Mouse (Mus musculus): ENCODE results near the gene Dnajc6. TPM values are rescaled to one million over a fixed set of nuclear protein-coding genes. Genes with fewer than 3 reads are reported as not detected.

Dnajc6 gene
- polyA plus RNA-seq, 1 experiment from 2014 or later: 0.78 TPM

- Histone ChIP-seq H3K4me2 (ENCODE audit: low read depth, low read length) (no peak overlapping the region), H3K27me3 (ENCODE audit: control insufficient read depth, insufficient read depth, low read depth, low read length) (no peaks in the 10 kb centered on the region), H3K4me1 (replicated peaks; ENCODE audit: control insufficient read depth, insufficient read depth, low read length) (no peaks in the 10 kb centered on the region), H3K4me3 (ENCODE audit: low read length) (no peak overlapping the region), H3K9me3 (ENCODE audit: control insufficient read depth, low read length) (no peaks in the 10 kb centered on the region), H3K36me3 (ENCODE audit: control insufficient read depth, insufficient read depth, low read length) (no peaks in the 10 kb centered on the region), H3K9ac (ENCODE audit: low read length) (no peak overlapping the region), H3K27ac (ENCODE audit: low read length) (no peak overlapping the region)
- 59% methylated on average over 1 of the region's 1 CpGs for WGBS
- no peak for ATAC-seq (ENCODE audit: low read depth)
Measured at GRCm38 (mm10) chr4:101460114-101460513, 36.3 kb upstream of the Dnajc6 start.

GRCm38 (mm10) chr4:101462065-101462464 lies 34.4 kb upstream of the Dnajc6 start:
- WGBS: 59% methylated on average over 2 of the region's 2 CpGs
- H3K9ac ChIP-seq (ENCODE audit: low read length): no peak overlapping the region
- H3K36me3 ChIP-seq (ENCODE audit: control insufficient read depth, insufficient read depth, low read length): no peaks in the 10 kb centered on the region
- no peaks in the 10 kb centered on the region for H3K4me1 ChIP-seq (replicated peaks; ENCODE audit: control insufficient read depth, insufficient read depth, low read length)
- H3K4me3 ChIP-seq (ENCODE audit: low read length): no peak overlapping the region
- ATAC-seq (ENCODE audit: low read depth): no peak; the same call in 1 of the 2 replicates
- no peak overlapping the region for H3K4me2 ChIP-seq (ENCODE audit: low read depth, low read length)
- no peak overlapping the region for H3K27ac ChIP-seq (ENCODE audit: low read length)
- no peaks in the 10 kb centered on the region for H3K9me3 ChIP-seq (ENCODE audit: control insufficient read depth, low read length)
- no peaks in the 10 kb centered on the region for H3K27me3 ChIP-seq (ENCODE audit: control insufficient read depth, insufficient read depth, low read depth, low read length)

- H3K27me3 ChIP-seq (ENCODE audit: control insufficient read depth, insufficient read depth, low read depth, low read length): no peaks in the 10 kb centered on the region
- no peak overlapping the region for H3K27ac ChIP-seq (ENCODE audit: low read length)
- no peak overlapping the region for H3K4me3 ChIP-seq (ENCODE audit: low read length)
- 88% methylated on average over 3 of the region's 3 CpGs for WGBS
- H3K4me1 ChIP-seq (replicated peaks; ENCODE audit: control insufficient read depth, insufficient read depth, low read length): no peaks in the 10 kb centered on the region
- no peaks in the 10 kb centered on the region for H3K36me3 ChIP-seq (ENCODE audit: control insufficient read depth, insufficient read depth, low read length)
- no peak overlapping the region for H3K4me2 ChIP-seq (ENCODE audit: low read depth, low read length)
- no peak for ATAC-seq (ENCODE audit: low read depth)
- no peaks in the 10 kb centered on the region for H3K9me3 ChIP-seq (ENCODE audit: control insufficient read depth, low read length)
- H3K9ac ChIP-seq (ENCODE audit: low read length): no peak overlapping the region
Measured at GRCm38 (mm10) chr4:101466264-101466663, 30.2 kb upstream of the Dnajc6 start.

GRCm38 (mm10) chr4:101469242-101469641 lies 27.2 kb upstream of the Dnajc6 start:
- H3K4me2 ChIP-seq (ENCODE audit: low read depth, low read length): no peak overlapping the region
- WGBS: 64% methylated on average over 5 of the region's 5 CpGs
- no peaks in the 10 kb centered on the region for H3K4me1 ChIP-seq (replicated peaks; ENCODE audit: control insufficient read depth, insufficient read depth, low read length)
- no peak for ATAC-seq (ENCODE audit: low read depth)
- no peaks in the 10 kb centered on the region for H3K27me3 ChIP-seq (ENCODE audit: control insufficient read depth, insufficient read depth, low read depth, low read length)
- no peak overlapping the region for H3K9ac ChIP-seq (ENCODE audit: low read length)
- no peak overlapping the region for H3K27ac ChIP-seq (ENCODE audit: low read length)
- no peaks in the 10 kb centered on the region for H3K36me3 ChIP-seq (ENCODE audit: control insufficient read depth, insufficient read depth, low read length)
- H3K4me3 ChIP-seq (ENCODE audit: low read length): no peak overlapping the region
- no peaks in the 10 kb centered on the region for H3K9me3 ChIP-seq (ENCODE audit: control insufficient read depth, low read length)

GRCm38 (mm10) chr4:101470543-101470942 lies 25.9 kb upstream of the Dnajc6 start:
- WGBS: 49% methylated on average over 5 of the region's 5 CpGs
- H3K9me3 ChIP-seq (ENCODE audit: control insufficient read depth, low read length): no peaks in the 10 kb centered on the region
- no peak for ATAC-seq (ENCODE audit: low read depth)

GRCm38 (mm10) chr4:101472767-101473166 lies 23.7 kb upstream of the Dnajc6 start:
- Histone ChIP-seq H3K27ac (ENCODE audit: low read length) (no peak overlapping the region), H3K4me2 (ENCODE audit: low read depth, low read length) (no peak overlapping the region), H3K4me1 (replicated peaks; ENCODE audit: control insufficient read depth, insufficient read depth, low read length) (no peaks in the 10 kb centered on the region), H3K4me3 (ENCODE audit: low read length) (no peak overlapping the region), H3K9ac (ENCODE audit: low read length) (no peak overlapping the region), H3K27me3 (ENCODE audit: control insufficient read depth, insufficient read depth, low read depth, low read length) (no peaks in the 10 kb centered on the region), H3K36me3 (ENCODE audit: control insufficient read depth, insufficient read depth, low read length) (no peaks in the 10 kb centered on the region), H3K9me3 (ENCODE audit: control insufficient read depth, low read length) (no peaks in the 10 kb centered on the region)
- WGBS: 74% methylated on average over 3 of the region's 3 CpGs
- no peak for ATAC-seq (ENCODE audit: low read depth)

More at GRCm38 (mm10) chr4:101470543-101470942, 25.9 kb upstream of the Dnajc6 start:
- no peaks in the 10 kb centered on the region for H3K27me3 ChIP-seq (ENCODE audit: control insufficient read depth, insufficient read depth, low read depth, low read length)
- H3K4me2 ChIP-seq (ENCODE audit: low read depth, low read length): no peak overlapping the region
- H3K27ac ChIP-seq (ENCODE audit: low read length): no peak overlapping the region
- no peak overlapping the region for H3K9ac ChIP-seq (ENCODE audit: low read length)
- no peak overlapping the region for H3K4me3 ChIP-seq (ENCODE audit: low read length)
- H3K4me1 ChIP-seq (replicated peaks; ENCODE audit: control insufficient read depth, insufficient read depth, low read length): no peaks in the 10 kb centered on the region
- no peaks in the 10 kb centered on the region for H3K36me3 ChIP-seq (ENCODE audit: control insufficient read depth, insufficient read depth, low read length)

- Histone ChIP-seq H3K4me3 (ENCODE audit: low read length) (no peak overlapping the region), H3K9ac (ENCODE audit: low read length) (no peak overlapping the region), H3K9me3 (ENCODE audit: control insufficient read depth, low read length) (no peaks in the 10 kb centered on the region), H3K4me1 (replicated peaks; ENCODE audit: control insufficient read depth, insufficient read depth, low read length) (no peaks in the 10 kb centered on the region), H3K27me3 (ENCODE audit: control insufficient read depth, insufficient read depth, low read depth, low read length) (peaks cover 6% of the 10 kb centered on the region; the same call in 1 of the 2 replicates), H3K4me2 (ENCODE audit: low read depth, low read length) (no peak overlapping the region), H3K27ac (ENCODE audit: low read length) (no peak overlapping the region), H3K36me3 (ENCODE audit: control insufficient read depth, insufficient read depth, low read length) (no peaks in the 10 kb centered on the region)
- ATAC-seq (ENCODE audit: low read depth): peak; percentile 43
- 72% methylated on average over 8 of the region's 8 CpGs for WGBS
Measured at GRCm38 (mm10) chr4:101490320-101490917, 6.0 kb upstream of the Dnajc6 start.

GRCm38 (mm10) chr4:101491704-101492103 lies 4.7 kb upstream of the Dnajc6 start:
- Histone ChIP-seq H3K27me3 (ENCODE audit: control insufficient read depth, insufficient read depth, low read depth, low read length) (peaks cover 17% of the 10 kb centered on the region), H3K9me3 (ENCODE audit: control insufficient read depth, low read length) (no peaks in the 10 kb centered on the region), H3K4me1 (replicated peaks; ENCODE audit: control insufficient read depth, insufficient read depth, low read length) (peaks cover 6% of the 10 kb centered on the region; the same call in 1 of the 2 replicates), H3K36me3 (ENCODE audit: control insufficient read depth, insufficient read depth, low read length) (no peaks in the 10 kb centered on the region), H3K27ac (ENCODE audit: low read length) (no peak overlapping the region), H3K9ac (ENCODE audit: low read length) (no peak overlapping the region), H3K4me3 (ENCODE audit: low read length) (no peak overlapping the region), H3K4me2 (ENCODE audit: low read depth, low read length) (no peak overlapping the region)
- no peak for ATAC-seq (ENCODE audit: low read depth)
- 63% methylated on average over 6 of the region's 6 CpGs for whole genome bisulfite sequencing

GRCm38 (mm10) chr4:101493611-101494197 lies 2.7 kb upstream of the Dnajc6 start:
- peak; percentile 35; the same call in 1 of the 2 replicates for ATAC-seq (ENCODE audit: low read depth)

More at GRCm38 (mm10) chr4:101493611-101494197, 2.7 kb upstream of the Dnajc6 start:
- Histone ChIP-seq H3K4me2 (ENCODE audit: low read depth, low read length) (no peak overlapping the region), H3K9ac (ENCODE audit: low read length) (no peak overlapping the region), H3K9me3 (ENCODE audit: control insufficient read depth, low read length) (no peaks in the 10 kb centered on the region), H3K36me3 (ENCODE audit: control insufficient read depth, insufficient read depth, low read length) (no peaks in the 10 kb centered on the region), H3K4me3 (ENCODE audit: low read length) (no peak overlapping the region), H3K4me1 (replicated peaks; ENCODE audit: control insufficient read depth, insufficient read depth, low read length) (peaks cover 13% of the 10 kb centered on the region; the same call in 1 of the 2 replicates), H3K27ac (ENCODE audit: low read length) (no peak overlapping the region), H3K27me3 (ENCODE audit: control insufficient read depth, insufficient read depth, low read depth, low read length) (peaks cover 28% of the 10 kb centered on the region)
